Mouse (Mus musculus): ENCODE results near the gene Ankrd23. TPM values are rescaled to one million over a fixed set of nuclear protein-coding genes. Genes with fewer than 3 reads are reported as not detected.

Ankrd23 gene
- polyA plus RNA-seq, 1 experiment from 2014 or later = 10.6 TPM

- Histone ChIP-seq H3K27me3 (ENCODE audit: control insufficient read depth, insufficient read depth, low read length) (no peaks in the 10 kb centered on the region), H3K9ac (no peak within 1 kb of the TSS), H3K4me2 (replicated peaks) (no peak within 1 kb of the TSS), H3K4me1 (replicated peaks; ENCODE audit: control insufficient read depth, insufficient read depth, low read length) (no peaks in the 10 kb centered on the region), H3K4me3 (replicated peaks; ENCODE audit: low read length) (no peak within 1 kb of the TSS), H3K9me3 (ENCODE audit: control insufficient read depth, low read length) (no peaks in the 10 kb centered on the region), H3K27ac (no peak within 1 kb of the TSS), H3K36me3 (replicated peaks; ENCODE audit: control insufficient read depth, insufficient read depth) (peaks cover 34% of the 10 kb centered on the region)
- WGBS = 57% methylated on average over 9 of the region's 9 CpGs
- DNase-seq (ENCODE audit: low spot score) (no peak), ATAC-seq (ENCODE audit: low FRiP score) (no peak)
Measured at GRCm38 (mm10) chr1:36539186-36539585, 2.5 kb upstream of the Ankrd23 start, which contains the start of gene Gm42417. Gm42417 (minus strand) TSS chr1:36539429.

GRCm38 (mm10) chr1:36538727-36539126, 2.0 kb upstream of the Ankrd23 start:
- Histone ChIP-seq H3K4me1 (replicated peaks; ENCODE audit: control insufficient read depth, insufficient read depth, low read length) (no peaks in the 10 kb centered on the region), H3K9me3 (ENCODE audit: control insufficient read depth, low read length) (no peaks in the 10 kb centered on the region), H3K4me2 (replicated peaks) (no peak overlapping the region), H3K27me3 (ENCODE audit: control insufficient read depth, insufficient read depth, low read length) (no peaks in the 10 kb centered on the region), H3K4me3 (replicated peaks; ENCODE audit: low read length) (no peak overlapping the region), H3K9ac (no peak overlapping the region), H3K27ac (no peak overlapping the region), H3K36me3 (replicated peaks; ENCODE audit: control insufficient read depth, insufficient read depth) (peaks cover 34% of the 10 kb centered on the region)
- no peak for DNase-seq (ENCODE audit: low spot score)
- ATAC-seq (ENCODE audit: low FRiP score) = no peak
- 90% methylated on average over 4 of the region's 4 CpGs for WGBS

GRCm38 (mm10) chr1:36536397-36536728, 320 bp downstream of the Ankrd23 start:
- Histone ChIP-seq H3K9me3 (ENCODE audit: control insufficient read depth, low read length) (no peaks in the 10 kb centered on the region), H3K27ac (no peak overlapping the region), H3K9ac (no peak overlapping the region), H3K4me2 (replicated peaks) (no peak overlapping the region), H3K27me3 (ENCODE audit: control insufficient read depth, insufficient read depth, low read length) (no peaks in the 10 kb centered on the region), H3K36me3 (replicated peaks; ENCODE audit: control insufficient read depth, insufficient read depth) (peaks cover 20% of the 10 kb centered on the region), H3K4me3 (replicated peaks; ENCODE audit: low read length) (no peak overlapping the region), H3K4me1 (replicated peaks; ENCODE audit: control insufficient read depth, insufficient read depth, low read length) (no peaks in the 10 kb centered on the region)
- WGBS = 77% methylated on average over 8 of the region's 8 CpGs
- ATAC-seq (ENCODE audit: low FRiP score) = no peak
- DNase-seq (ENCODE audit: low spot score) = no peak

- Histone ChIP-seq H3K9me3 (ENCODE audit: control insufficient read depth, low read length) (no peaks in the 10 kb centered on the region), H3K9ac (no peak overlapping the region), H3K36me3 (replicated peaks; ENCODE audit: control insufficient read depth, insufficient read depth) (peaks cover 15% of the 10 kb centered on the region), H3K4me1 (replicated peaks; ENCODE audit: control insufficient read depth, insufficient read depth, low read length) (no peaks in the 10 kb centered on the region), H3K4me2 (replicated peaks) (no peak overlapping the region), H3K27ac (no peak overlapping the region), H3K4me3 (replicated peaks; ENCODE audit: low read length) (no peak overlapping the region), H3K27me3 (ENCODE audit: control insufficient read depth, insufficient read depth, low read length) (no peaks in the 10 kb centered on the region)
- 86% methylated on average over 11 of the region's 11 CpGs for WGBS
- DNase-seq (ENCODE audit: low spot score) (no peak), ATAC-seq (ENCODE audit: low FRiP score) (no peak)
Measured at GRCm38 (mm10) chr1:36535477-36536396, 946 bp downstream of the Ankrd23 start.

GRCm38 (mm10) chr1:36534595-36535058, 2.1 kb downstream of the Ankrd23 start:
- no peak for ATAC-seq (ENCODE audit: low FRiP score)
- Histone ChIP-seq H3K4me1 (replicated peaks; ENCODE audit: control insufficient read depth, insufficient read depth, low read length) (no peaks in the 10 kb centered on the region; the same call in 1 of the 2 replicates), H3K4me3 (replicated peaks; ENCODE audit: low read length) (no peak overlapping the region), H3K36me3 (replicated peaks; ENCODE audit: control insufficient read depth, insufficient read depth) (peaks cover 6% of the 10 kb centered on the region), H3K27me3 (ENCODE audit: control insufficient read depth, insufficient read depth, low read length) (no peaks in the 10 kb centered on the region), H3K9me3 (ENCODE audit: control insufficient read depth, low read length) (no peaks in the 10 kb centered on the region), H3K9ac (no peak overlapping the region), H3K4me2 (replicated peaks) (no peak overlapping the region), H3K27ac (no peak overlapping the region)
- WGBS = 91% methylated on average over 6 of the region's 6 CpGs
- DNase-seq (ENCODE audit: low spot score) = no peak

- 86% methylated on average over 6 of the region's 6 CpGs for WGBS
Measured at GRCm38 (mm10) chr1:36533546-36533945, 3.1 kb downstream of the Ankrd23 start.

GRCm38 (mm10) chr1:36531461-36531860, 5.2 kb downstream of the Ankrd23 start:
- Histone ChIP-seq H3K27me3 (ENCODE audit: control insufficient read depth, insufficient read depth, low read length) (no peaks in the 10 kb centered on the region), H3K9me3 (ENCODE audit: control insufficient read depth, low read length) (no peaks in the 10 kb centered on the region), H3K36me3 (replicated peaks; ENCODE audit: control insufficient read depth, insufficient read depth) (peaks cover 14% of the 10 kb centered on the region), H3K4me1 (replicated peaks; ENCODE audit: control insufficient read depth, insufficient read depth, low read length) (no peaks in the 10 kb centered on the region; the same call in 1 of the 2 replicates), H3K4me2 (replicated peaks) (no peak overlapping the region), H3K9ac (no peak overlapping the region), H3K4me3 (replicated peaks; ENCODE audit: low read length) (no peak overlapping the region), H3K27ac (no peak overlapping the region)
- DNase-seq (ENCODE audit: low spot score) (no peak), ATAC-seq (ENCODE audit: low FRiP score) (no peak)
- WGBS = 88% methylated on average over 12 of the region's 12 CpGs

More at GRCm38 (mm10) chr1:36533546-36533945, 3.1 kb downstream of the Ankrd23 start:
- Histone ChIP-seq H3K4me1 (replicated peaks; ENCODE audit: control insufficient read depth, insufficient read depth, low read length) (no peaks in the 10 kb centered on the region; the same call in 1 of the 2 replicates), H3K9me3 (ENCODE audit: control insufficient read depth, low read length) (no peaks in the 10 kb centered on the region), H3K36me3 (replicated peaks; ENCODE audit: control insufficient read depth, insufficient read depth) (peaks cover 6% of the 10 kb centered on the region; the same call in 1 of the 2 replicates), H3K4me2 (replicated peaks) (no peak overlapping the region), H3K27ac (no peak overlapping the region), H3K9ac (no peak overlapping the region), H3K4me3 (replicated peaks; ENCODE audit: low read length) (no peak overlapping the region), H3K27me3 (ENCODE audit: control insufficient read depth, insufficient read depth, low read length) (no peaks in the 10 kb centered on the region)
- ATAC-seq (ENCODE audit: low FRiP score) (no peak), DNase-seq (ENCODE audit: low spot score) (no peak)

GRCm38 (mm10) chr1:36530962-36531361, 5.7 kb downstream of the Ankrd23 start:
- Histone ChIP-seq H3K27ac (no peak overlapping the region), H3K36me3 (replicated peaks; ENCODE audit: control insufficient read depth, insufficient read depth) (peaks cover 14% of the 10 kb centered on the region), H3K4me2 (replicated peaks) (no peak overlapping the region), H3K27me3 (ENCODE audit: control insufficient read depth, insufficient read depth, low read length) (no peaks in the 10 kb centered on the region), H3K4me3 (replicated peaks; ENCODE audit: low read length) (no peak overlapping the region), H3K9me3 (ENCODE audit: control insufficient read depth, low read length) (no peaks in the 10 kb centered on the region), H3K9ac (no peak overlapping the region), H3K4me1 (replicated peaks; ENCODE audit: control insufficient read depth, insufficient read depth, low read length) (no peaks in the 10 kb centered on the region; the same call in 1 of the 2 replicates)
- WGBS = 87% methylated on average over 7 of the region's 7 CpGs
- ATAC-seq (ENCODE audit: low FRiP score) = no peak
- no peak for DNase-seq (ENCODE audit: low spot score)

GRCm38 (mm10) chr1:36530485-36530884, 6.2 kb downstream of the Ankrd23 start:
- Histone ChIP-seq H3K9ac (no peak overlapping the region), H3K9me3 (ENCODE audit: control insufficient read depth, low read length) (no peaks in the 10 kb centered on the region), H3K27me3 (ENCODE audit: control insufficient read depth, insufficient read depth, low read length) (no peaks in the 10 kb centered on the region), H3K4me2 (replicated peaks) (no peak overlapping the region), H3K27ac (no peak overlapping the region), H3K4me1 (replicated peaks; ENCODE audit: control insufficient read depth, insufficient read depth, low read length) (no peaks in the 10 kb centered on the region; the same call in 1 of the 2 replicates), H3K36me3 (replicated peaks; ENCODE audit: control insufficient read depth, insufficient read depth) (peaks cover 18% of the 10 kb centered on the region), H3K4me3 (replicated peaks; ENCODE audit: low read length) (no peak overlapping the region)
- no peak for ATAC-seq (ENCODE audit: low FRiP score)
- DNase-seq (ENCODE audit: low spot score) = no peak
- 75% methylated on average over 8 of the region's 8 CpGs for WGBS

All from hindbrain, embryonic 14.5 days (tissue).